Comparison of ENCODE assay signal across 7 mouse cellular contexts in genomic region chr10:9674561-9675521, GRCm38 (mm10). TPM values are rescaled to one million over a fixed set of nuclear protein-coding genes. Genes with fewer than 3 reads are reported as not detected.
DNase-seq lines count a peak whose midpoint lies in the region; ATAC-seq and TF ChIP-seq lines count a peak whose summit lies in the region.

TSS of gene Samd5 (minus strand) at chr10:9675208.

- H3K4me1 ChIP-seq in hindbrain, postnatal 0 days (ENCODE audit: insufficient read depth, low read length) = peaks cover 5% of the 10 kb centered on the region
- peaks cover 5% of the 10 kb centered on the region; the same call in 1 of the 2 replicates for H3K4me1 ChIP-seq in limb, embryonic 11.5 days (ENCODE audit: control insufficient read depth, insufficient read depth, low read length)
- H3K4me1 ChIP-seq in small intestine, adult 2 months (ENCODE audit: control insufficient read depth, insufficient read depth, insufficient read length, low read length) = no peaks in the 10 kb centered on the region; the same call in 1 of the 2 replicates

- H3K27me3 ChIP-seq in hindbrain, postnatal 0 days (ENCODE audit: insufficient read depth, low read length) = no peaks in the 10 kb centered on the region
- H3K27me3 ChIP-seq in limb, embryonic 11.5 days (ENCODE audit: control insufficient read depth, insufficient read depth, low read length) = peaks cover 15% of the 10 kb centered on the region
- peaks cover 18% of the 10 kb centered on the region for H3K27me3 ChIP-seq in small intestine, adult 2 months (ENCODE audit: control insufficient read depth, insufficient read depth, low read length)

- peak within 1 kb of the TSS; percentile 51 for H3K9ac ChIP-seq in hindbrain, postnatal 0 days (replicated peaks; ENCODE audit: low read length)
- H3K9ac ChIP-seq in limb, embryonic 11.5 days (ENCODE audit: low read length) = peak within 1 kb of the TSS; percentile 46; the same call in 1 of the 2 replicates

- ATAC-seq in common myeloid progenitor, adult 5-6 weeks (replicated peaks; ENCODE audit: low read depth, poor library complexity, severe bottlenecking) = peak; percentile 30
- ATAC-seq in hindbrain, postnatal 0 days = peak; percentile 75
- ATAC-seq in limb, embryonic 11.5 days (ENCODE audit: insufficient number of reproducible peaks, low FRiP score, low TSS enrichment, low read depth) = peak; percentile 48; the same call in 1 of the 2 replicates

- H3K4me3 ChIP-seq in hindbrain, postnatal 0 days (ENCODE audit: low read length) = peak within 1 kb of the TSS; percentile 73
- peak within 1 kb of the TSS; percentile 58 for H3K4me3 ChIP-seq in limb, embryonic 11.5 days (ENCODE audit: low read depth, low read length)
- H3K4me3 ChIP-seq in small intestine, adult 2 months (ENCODE audit: low read depth, low read length) = peak within 1 kb of the TSS; percentile 64

- H3K27ac ChIP-seq in hindbrain, postnatal 0 days = peak within 1 kb of the TSS; percentile 51; the same call in 1 of the 2 replicates
- no peak within 1 kb of the TSS for H3K27ac ChIP-seq in limb, embryonic 11.5 days (replicated peaks; ENCODE audit: low read depth, low read length)
- no peak within 1 kb of the TSS for H3K27ac ChIP-seq in small intestine, adult 2 months (ENCODE audit: insufficient read depth, low read depth, low read length)

- WGBS in hindbrain, postnatal 0 days = under 1% methylated on average over 91 of the region's 91 CpGs
- WGBS in limb, embryonic 11.5 days = under 1% methylated on average over 87 of the region's 91 CpGs
- WGBS in small intestine, adult 2 months = 1% methylated on average over 83 of the region's 91 CpGs

- no peaks in the 10 kb centered on the region for H3K36me3 ChIP-seq in hindbrain, postnatal 0 days (ENCODE audit: insufficient read depth, low read length)
- H3K36me3 ChIP-seq in limb, embryonic 11.5 days (ENCODE audit: control insufficient read depth, insufficient read depth, low read length) = no peaks in the 10 kb centered on the region
- no peaks in the 10 kb centered on the region for H3K36me3 ChIP-seq in small intestine, adult 2 months (ENCODE audit: control insufficient read depth, insufficient read depth, low read length)

- intact Hi-C loops in gastrocnemius, postnatal 14 days (cut with DNase I; ENCODE audit: low total_unique reads) = loop anchor here (5.0 kb wide), 1 partner anchor 623 kb away; no protein-coding TSS in a partner anchor

- peak; percentile 88 for DNase-seq in adrenal gland, adult 2 months
- peak; percentile 42 for DNase-seq in gastrocnemius, postnatal 14 days
- DNase-seq in hindbrain, postnatal 0 days (ENCODE audit: low spot score) = peak; percentile 76
- DNase-seq in limb, embryonic 11.5 days (ENCODE audit: low spot score) = peak; percentile 73
- DNase-seq in mesoderm, embryonic 11.5 days (ENCODE audit: low read depth, low spot score) = peak; percentile 62

- peak within 1 kb of the TSS; percentile 97 for H3K4me2 ChIP-seq in hindbrain, postnatal 0 days (ENCODE audit: low read depth, low read length)
- H3K4me2 ChIP-seq in limb, embryonic 11.5 days (ENCODE audit: low read depth, severe bottlenecking) = peak within 1 kb of the TSS; percentile 98

- H3K9me3 ChIP-seq in hindbrain, postnatal 0 days (ENCODE audit: low read length) = no peaks in the 10 kb centered on the region
- H3K9me3 ChIP-seq in limb, embryonic 11.5 days (ENCODE audit: control insufficient read depth, low read length) = no peaks in the 10 kb centered on the region

- TF ChIP-seq CTCF in hindbrain, postnatal 0 days (IDR thresholded peaks at IDR 0.05; ENCODE audit: low read depth) = no peak
- TF ChIP-seq CTCF in small intestine, adult 2 months (IDR thresholded peaks at IDR 0.05; ENCODE audit: extremely low read depth, insufficient read length, insufficient replicate concordance, low read depth, low read length) = no peak

- no peak for TF ChIP-seq POLR2A in small intestine, adult 2 months (IDR thresholded peaks at IDR 0.05; ENCODE audit: low read depth, low read length)

RNA-seq across cellular contexts. Expression of gene Samd5, which starts in this region (rescaled TPM):
- 1 to 10 TPM; 4.9 to 7.6 TPM for total RNA-seq in adrenal gland, adult 2 months (2021)
- 2.3 and 5.0 TPM in 2 replicates for polyA plus RNA-seq in adrenal gland, adult 2 months (2012; rRNA removed)
- total RNA-seq in common myeloid progenitor, adult 5-6 weeks (2017) = 0.09 TPM in 1 of 2 replicates, not detected in the other
- total RNA-seq in gastrocnemius, postnatal 14 days (2021) = 1 to 10 TPM; 1.6 to 4.3 TPM
- total RNA-seq in hindbrain, postnatal 0 days (2014; rRNA removed) = 6.5 and 7.9 TPM in 2 replicates
- polyA plus RNA-seq in hindbrain, postnatal 0 days (2015; fragmentation: Nextera tagmentation; extraction: Ambion mirVana) = 2.9 and 3.2 TPM in 2 replicates
- 2.7 and 3.2 TPM in 2 replicates for polyA plus RNA-seq in limb, embryonic 11.5 days (2014; fragmentation: Nextera tagmentation; extraction: Ambion mirVana)
- 0.95 and 1.5 TPM in 2 replicates for polyA plus RNA-seq in small intestine, adult 2 months (2012; rRNA removed)

Comparison
In these comparisons a context has a peak if more than half of its experiments do, and no peak if none do; other contexts are left out.
1. Peak in ATAC-seq in common myeloid progenitor, adult 5-6 weeks; RNA of the gene not detected or under 1 TPM.